Mouse (Mus musculus) c-Kit-positive CD71-negative TER-119-negative erythroid progenitor cells, embryonic 14.5 days (primary cell): ENCODE data around the gene Kif18a.

Experiments used
- DNase-seq: peaks from one replicate; pipeline ENCODE4 v3.0.0-alpha.2; 2013; ENCODE audit warnings: low read depth

Kif18a gene

GRCm38 (mm10) chr2:109280600-109281340, at the start of gene Kif18a, which contains the start of gene Mettl15:
TSS of gene Kif18a (plus strand) at chr2:109280738.
TSS of gene Mettl15 (minus strand) at chr2:109280748.
- peak; percentile 95 for DNase-seq

- no peak for DNase-seq
Measured at GRCm38 (mm10) chr2:109233876-109234275, 46.7 kb upstream of the Kif18a start.

- DNase-seq: no peak
Measured at GRCm38 (mm10) chr2:109235741-109236140, 44.8 kb upstream of the Kif18a start.

GRCm38 (mm10) chr2:109241947-109242346, 38.6 kb upstream of the Kif18a start:
- no peak for DNase-seq

- no peak for DNase-seq
Measured at GRCm38 (mm10) chr2:109262779-109263178, 17.8 kb upstream of the Kif18a start.

- no peak for DNase-seq
Measured at GRCm38 (mm10) chr2:109273098-109273497, 7.4 kb upstream of the Kif18a start.

- no peak for DNase-seq
Measured at GRCm38 (mm10) chr2:109277593-109277992, 2.9 kb upstream of the Kif18a start.

- peak; percentile 33 for DNase-seq
Measured at GRCm38 (mm10) chr2:109278036-109278435, 2.5 kb upstream of the Kif18a start.

- no peak for DNase-seq
Measured at GRCm38 (mm10) chr2:109280272-109280599, 302 bp upstream of the Kif18a start.

- DNase-seq: no peak
Measured at GRCm38 (mm10) chr2:109281341-109281690, 778 bp downstream of the Kif18a start.

- no peak for DNase-seq
Measured at GRCm38 (mm10) chr2:109284121-109284520, 3.6 kb downstream of the Kif18a start.

- DNase-seq: no peak
Measured at GRCm38 (mm10) chr2:109289327-109289726, 8.8 kb downstream of the Kif18a start.

GRCm38 (mm10) chr2:109296264-109296663, 15.7 kb downstream of the Kif18a start:
- DNase-seq: no peak

GRCm38 (mm10) chr2:109298160-109298559, 17.6 kb downstream of the Kif18a start:
- DNase-seq: no peak

GRCm38 (mm10) chr2:109302234-109302633, 21.7 kb downstream of the Kif18a start:
- no peak for DNase-seq

GRCm38 (mm10) chr2:109303638-109304037, 23.1 kb downstream of the Kif18a start:
- no peak for DNase-seq

- no peak for DNase-seq
Measured at GRCm38 (mm10) chr2:109311369-109311768, 30.8 kb downstream of the Kif18a start.

- no peak for DNase-seq
Measured at GRCm38 (mm10) chr2:109331807-109332206, 51.3 kb downstream of the Kif18a start.

- DNase-seq: no peak
Measured at GRCm38 (mm10) chr2:109334237-109334636, 53.7 kb downstream of the Kif18a start.

- DNase-seq: no peak
Measured at GRCm38 (mm10) chr2:109335765-109336164, 55.2 kb downstream of the Kif18a start.

- DNase-seq: no peak
Measured at GRCm38 (mm10) chr2:109345386-109345785, 64.8 kb downstream of the Kif18a start.

GRCm38 (mm10) chr2:109348742-109349141, 68.2 kb downstream of the Kif18a start:
- DNase-seq: no peak

GRCm38 (mm10) chr2:109358456-109359141, 78.1 kb downstream of the Kif18a start:
- no peak for DNase-seq

GRCm38 (mm10) chr2:109365962-109366361, 85.4 kb downstream of the Kif18a start:
- DNase-seq: no peak
